Mouse (Mus musculus) lung, embryonic 14.5 days (tissue): ENCODE results near the gene Sun3. TPM values are rescaled to one million over a fixed set of nuclear protein-coding genes. Genes with fewer than 3 reads are reported as not detected.

Source experiments
- ATAC-seq: fragments of 200-750 bp; cut with Nextera tagmentation; 2 replicates; pipeline ENCODE4 v1.8.0; 2017; ENCODE audit warnings: mild to moderate bottlenecking, moderate TSS enrichment, moderate library complexity; ENCODE audit not compliant: insufficient read depth
- DNase-seq: peaks from one replicate; pipeline ENCODE4 v3.0.0-alpha.2; 2015
- H3K27ac ChIP-seq: fragments of 300-500 bp; sonication (generic); 2 replicates; pipeline ENCODE4 v1.5.1; 2014; ENCODE audit warnings: low read depth, mild to moderate bottlenecking, moderate library complexity
- H3K27me3 ChIP-seq: fragments of 300-500 bp; sonication (generic); 2 replicates; pipeline ENCODE4 v1.6.1; 2014; ENCODE audit warnings: low read length, control low read depth; ENCODE audit not compliant: insufficient read depth
- H3K36me3 ChIP-seq: fragments of 300-500 bp; sonication (generic); 2 replicates; pipeline ENCODE4 v1.6.1; 2014; ENCODE audit warnings: control low read depth; ENCODE audit not compliant: insufficient read depth
- H3K4me1 ChIP-seq: fragments of 300-500 bp; sonication (generic); 2 replicates; pipeline ENCODE4 v1.6.1; 2014; ENCODE audit warnings: antibody characterized with exemption, control low read depth; ENCODE audit not compliant: insufficient read depth
- H3K4me2 ChIP-seq: fragments of 300-500 bp; sonication (generic); 2 replicates; pipeline ENCODE4 v1.6.1; 2014; ENCODE audit warnings: mild to moderate bottlenecking
- H3K4me3 ChIP-seq: fragments of 300-500 bp; sonication (generic); 2 replicates; pipeline ENCODE4 v1.5.1; 2014; ENCODE audit warnings: low read depth, low read length
- H3K9ac ChIP-seq: fragments of 300-500 bp; sonication (generic); 2 replicates; pipeline ENCODE4 v1.6.1; 2014
- H3K9me3 ChIP-seq: fragments of 300-500 bp; sonication (generic); 2 replicates; pipeline ENCODE4 v1.6.1; 2016; ENCODE audit warnings: low read depth, low read length, control low read depth
- CTCF ChIP-seq: IDR thresholded peaks from 2 replicates; pipeline ENCODE4 v1.5.1; 2016; ENCODE audit warnings: antibody characterized with exemption, low read depth
- WGBS: fragments of 180-500 bp; shearing (Covaris S2); extraction: QIAGEN DNeasy Blood & Tissue Kit; methylation state at CpG from one replicate; pipeline ENCODE4 v1.1.7; 2014; 5-methylcytosine and 5-hydroxymethylcytosine counted together
- polyA plus RNA-seq: library from polyadenylated mRNA; unstranded; fragments of >200 nt; fragmentation: Nextera tagmentation; extraction: Ambion mirVana; gene quantifications from 2 replicates; pipeline ENCODE4 v1.2.1, GENCODE M21; 2014

Gene Sun3
- polyA plus RNA-seq, 1 experiment from 2014 or later = not detected

DNA sequence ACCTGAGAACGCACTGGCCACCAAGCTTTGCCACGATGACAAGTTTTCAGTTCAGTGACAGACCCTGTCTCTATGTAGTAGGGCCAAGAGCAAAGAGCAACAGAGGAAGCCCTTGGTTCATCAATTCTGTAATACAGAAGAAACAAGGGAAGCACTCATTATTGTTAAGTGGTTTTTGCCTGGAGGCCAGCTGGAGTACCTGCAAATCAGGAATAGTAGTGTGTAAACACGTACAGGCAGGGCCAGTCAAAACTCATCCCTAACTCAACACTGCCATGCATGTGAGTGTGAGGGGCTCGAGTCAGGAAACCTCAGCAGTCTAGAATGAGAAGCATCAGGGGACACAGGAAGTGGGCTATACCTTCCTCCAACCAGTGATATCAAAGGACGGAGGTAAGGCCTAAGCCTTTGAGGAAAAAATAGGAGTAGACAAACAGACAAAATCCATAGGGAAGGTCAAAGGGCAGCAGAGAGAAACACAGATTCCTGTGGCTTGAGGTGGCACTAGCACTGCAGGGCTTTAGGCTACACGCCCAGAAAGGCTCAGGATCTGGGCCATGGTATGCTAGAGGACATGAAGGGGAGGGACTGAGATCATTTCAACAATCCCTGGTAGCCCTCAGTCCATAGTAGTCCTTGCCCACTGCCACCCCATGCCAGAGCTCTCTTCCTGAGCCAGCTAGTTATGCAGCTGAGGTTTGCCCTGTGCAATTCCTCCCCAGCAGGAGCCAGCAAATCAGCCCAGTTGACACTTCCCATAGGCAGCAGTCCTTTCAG, 30.1 kb downstream of the Sun3 start:
- H3K27me3 ChIP-seq = no peaks in the 10 kb centered on the region
- no peak for DNase-seq
- no peak for TF ChIP-seq CTCF
- H3K9me3 ChIP-seq = no peaks in the 10 kb centered on the region
- H3K27ac ChIP-seq = no peak overlapping the region
- no peaks in the 10 kb centered on the region for H3K36me3 ChIP-seq
- no peak overlapping the region for H3K9ac ChIP-seq
- H3K4me3 ChIP-seq = no peak overlapping the region
- H3K4me2 ChIP-seq = no peak overlapping the region
- no peak for ATAC-seq
- 64% methylated on average over 6 of the region's 6 CpGs for WGBS
- no peaks in the 10 kb centered on the region for H3K4me1 ChIP-seq

DNA sequence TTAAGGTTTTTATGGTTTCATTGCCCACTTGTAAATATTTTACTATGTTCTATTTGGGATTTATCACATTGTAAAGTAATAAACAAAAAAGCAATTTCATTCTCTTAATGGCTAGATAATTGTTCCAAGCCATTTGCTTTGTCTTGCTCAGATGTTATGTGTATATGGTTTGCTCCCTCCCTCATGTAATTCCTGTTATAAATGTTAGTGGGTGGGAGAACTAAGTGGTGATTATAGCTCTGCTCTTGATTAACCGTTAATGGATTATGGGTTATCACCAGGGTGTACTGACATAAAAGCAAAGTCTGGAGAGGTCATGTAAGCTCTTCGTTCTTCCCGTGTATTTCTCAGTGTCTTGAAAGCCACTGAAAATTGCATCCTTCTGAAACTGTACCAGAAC, 34.1 kb downstream of the Sun3 start:
- DNase-seq = no peak
- Histone ChIP-seq H3K9ac (no peak overlapping the region), H3K4me3 (no peak overlapping the region), H3K4me1 (no peaks in the 10 kb centered on the region), H3K9me3 (no peaks in the 10 kb centered on the region), H3K4me2 (no peak overlapping the region), H3K27me3 (no peaks in the 10 kb centered on the region), H3K27ac (no peak overlapping the region), H3K36me3 (no peaks in the 10 kb centered on the region)
- 58% methylated on average over 3 of the region's 3 CpGs for WGBS
- no peak for ATAC-seq
- TF ChIP-seq CTCF = no peak

DNA sequence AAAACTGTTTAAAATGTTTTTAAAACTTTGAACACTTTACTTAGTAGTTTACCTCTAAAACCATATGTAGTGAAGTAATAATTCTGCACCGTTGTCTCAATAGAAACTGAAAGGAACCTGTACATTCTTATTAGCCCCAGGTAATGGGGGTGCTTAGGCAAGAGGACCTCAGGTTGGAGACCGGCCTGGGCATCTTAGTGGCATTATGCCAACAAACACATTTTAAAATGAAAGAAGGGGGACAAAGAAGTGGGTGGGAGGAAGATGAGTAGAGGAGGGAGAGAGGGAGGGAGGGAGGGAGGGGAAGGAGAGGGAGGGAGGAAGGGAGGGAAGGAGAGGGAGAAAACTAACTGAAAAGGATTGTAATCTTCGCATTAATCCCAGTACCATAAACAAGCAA, 37.4 kb downstream of the Sun3 start:
- no peaks in the 10 kb centered on the region for H3K9me3 ChIP-seq
- H3K27ac ChIP-seq = peak overlapping the region; percentile 97
- H3K36me3 ChIP-seq = peaks cover 24% of the 10 kb centered on the region
- 1% methylated on average over 3 of the region's 3 CpGs for WGBS
- peak overlapping the region; percentile 85 for H3K4me2 ChIP-seq
- DNase-seq (peak; percentile 68), ATAC-seq (peak; percentile 36)
- no peak for TF ChIP-seq CTCF
- 0 out of 2 replicates have a peak, but pooled peaks cover 3% of the 10 kb centered on the region for H3K4me1 ChIP-seq
- no peaks in the 10 kb centered on the region for H3K27me3 ChIP-seq
- H3K4me3 ChIP-seq = peak overlapping the region; percentile 73
- peak overlapping the region; percentile 91 for H3K9ac ChIP-seq

DNA sequence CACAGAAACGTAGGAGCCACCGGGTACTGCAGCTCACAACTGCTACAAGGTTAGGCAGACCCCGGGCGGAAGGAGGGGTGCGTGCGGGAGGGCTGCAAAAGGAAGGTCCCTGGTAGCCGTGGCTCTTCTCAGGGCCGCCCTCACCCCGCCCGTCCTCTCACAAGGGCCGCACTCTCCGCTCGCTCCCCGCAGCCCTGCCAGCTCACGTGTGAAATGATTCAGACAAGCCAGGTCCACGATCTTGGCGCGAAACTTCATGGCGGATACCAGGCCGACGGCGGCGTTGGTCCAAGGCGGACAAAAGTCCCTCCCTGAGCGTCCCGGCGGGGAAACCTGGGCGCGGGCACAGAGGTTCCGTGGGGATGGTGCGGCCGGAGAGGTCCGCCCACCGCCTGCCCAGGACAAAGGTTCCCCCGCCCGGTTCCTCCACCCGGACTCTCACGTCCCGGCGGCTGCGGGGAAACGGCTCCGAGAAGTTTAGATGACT, 37.9 kb downstream of the Sun3 start, which contains the start of gene Hus1:
Hus1 (minus strand) TSS at position 339 of the 487 bp plus-strand sequence.
- peaks cover 27% of the 10 kb centered on the region for H3K36me3 ChIP-seq
- peak; percentile 98 for ATAC-seq
- under 1% methylated on average over 43 of the region's 43 CpGs for WGBS
- TF ChIP-seq CTCF = no peak
- peak within 1 kb of the TSS; percentile 85 for H3K4me2 ChIP-seq
- peak within 1 kb of the TSS; percentile 97 for H3K27ac ChIP-seq
- H3K9me3 ChIP-seq = no peaks in the 10 kb centered on the region
- H3K4me1 ChIP-seq = 0 out of 2 replicates have a peak, but pooled peaks cover 3% of the 10 kb centered on the region
- peak within 1 kb of the TSS; percentile 73 for H3K4me3 ChIP-seq
- peak within 1 kb of the TSS; percentile 91 for H3K9ac ChIP-seq
- H3K27me3 ChIP-seq = no peaks in the 10 kb centered on the region
- peak; percentile 94 for DNase-seq

DNA sequence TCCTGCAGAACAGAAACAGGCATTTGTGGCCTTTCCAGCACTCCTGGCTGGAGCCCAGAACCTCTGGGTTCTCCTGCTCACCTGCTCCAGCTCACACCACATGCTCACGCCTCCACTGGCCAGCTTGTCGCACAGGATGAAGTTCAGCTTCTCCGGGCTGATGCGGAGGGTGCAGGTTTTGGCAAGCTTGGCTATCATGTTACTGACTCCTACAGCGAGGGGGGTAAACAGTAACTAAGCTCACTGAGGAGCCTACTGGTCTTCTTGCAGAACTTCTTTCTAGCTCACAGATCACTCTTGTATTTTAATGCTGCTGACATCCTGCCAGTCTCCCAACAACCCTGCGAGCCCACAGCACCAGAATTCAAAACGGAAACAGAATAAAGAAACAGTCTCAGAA, 38.4 kb downstream of the Sun3 start:
- ATAC-seq (peak; percentile 78), DNase-seq (no peak)
- Histone ChIP-seq H3K27ac (peak overlapping the region; percentile 97), H3K9me3 (no peaks in the 10 kb centered on the region), H3K27me3 (no peaks in the 10 kb centered on the region), H3K9ac (peak overlapping the region; percentile 91), H3K36me3 (peaks cover 31% of the 10 kb centered on the region), H3K4me3 (peak overlapping the region; percentile 73), H3K4me2 (peak overlapping the region; percentile 85), H3K4me1 (0 out of 2 replicates have a peak, but pooled peaks cover 3% of the 10 kb centered on the region)
- TF ChIP-seq CTCF = peak; percentile 1; the same call in 1 of the 2 replicates
- 0% methylated on average over 7 of the region's 7 CpGs for WGBS

DNA sequence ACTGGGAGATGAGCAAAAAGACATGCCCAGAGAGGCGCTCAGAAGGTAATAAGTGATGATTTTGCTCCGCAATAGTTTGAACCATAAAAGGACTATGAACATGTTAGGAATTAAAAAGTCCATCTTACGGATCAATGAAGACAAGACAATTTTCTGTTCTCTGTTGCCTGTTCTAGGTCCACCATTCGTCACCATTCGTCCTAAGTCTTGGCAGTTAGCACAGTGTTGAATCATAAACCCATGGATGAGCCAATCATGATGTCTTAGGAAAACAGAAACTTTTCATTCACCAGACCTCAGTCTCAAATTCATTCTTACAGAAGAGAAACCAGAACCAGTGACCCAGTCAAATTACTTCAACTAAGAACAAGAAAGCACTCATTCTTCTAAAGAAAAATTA, 40.0 kb downstream of the Sun3 start:
- Histone ChIP-seq H3K27me3 (no peaks in the 10 kb centered on the region), H3K4me3 (no peak overlapping the region), H3K4me1 (0 out of 2 replicates have a peak, but pooled peaks cover 3% of the 10 kb centered on the region), H3K4me2 (no peak overlapping the region), H3K36me3 (peaks cover 48% of the 10 kb centered on the region), H3K9me3 (no peaks in the 10 kb centered on the region), H3K9ac (no peak overlapping the region), H3K27ac (no peak overlapping the region)
- DNase-seq = no peak
- WGBS = 96% methylated on average over 5 of the region's 5 CpGs
- ATAC-seq = no peak
- no peak for TF ChIP-seq CTCF

DNA sequence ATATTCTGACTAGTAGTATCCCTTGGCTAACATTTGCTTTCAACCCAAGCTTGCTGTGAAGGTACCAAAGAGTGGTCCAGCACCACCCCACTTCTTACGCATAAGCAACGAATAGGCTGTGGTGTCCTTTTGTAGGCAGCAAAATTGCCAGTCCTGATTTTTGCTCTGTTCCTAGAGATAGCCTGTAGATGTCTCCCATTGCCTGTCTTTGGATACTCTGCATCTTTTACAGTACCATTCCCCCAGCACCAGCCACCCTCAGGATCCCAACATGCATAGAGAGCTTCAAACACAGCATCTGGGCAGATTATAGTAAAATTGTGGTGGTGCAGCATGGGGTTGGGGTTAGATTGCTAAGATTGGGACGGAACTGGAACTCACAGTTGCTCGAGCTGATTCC, 60.7 kb downstream of the Sun3 start:
- no peak for ATAC-seq

More for the DNA sequence above, 60.7 kb downstream of the Sun3 start:
- Histone ChIP-seq H3K27ac (no peak overlapping the region), H3K4me1 (peaks cover 7% of the 10 kb centered on the region; the same call in 1 of the 2 replicates), H3K4me2 (no peak overlapping the region), H3K36me3 (peaks cover 21% of the 10 kb centered on the region), H3K9me3 (no peaks in the 10 kb centered on the region), H3K9ac (no peak overlapping the region), H3K4me3 (no peak overlapping the region), H3K27me3 (no peaks in the 10 kb centered on the region)
- WGBS = 79% methylated on average over 4 of the region's 4 CpGs
- TF ChIP-seq CTCF = no peak
- no peak for DNase-seq
